Mouse (Mus musculus): ENCODE data around the gene Stum. TPM values are rescaled to one million over a fixed set of nuclear protein-coding genes. Genes with fewer than 3 reads are reported as not detected.
"Not testable (repeated sequence)": the region's sequence is repeated elsewhere in the genome, so short reads cannot be mapped to it uniquely, and the experiment has no call there.

Stum gene
- polyA plus RNA-seq, 1 experiment, result 5.0 TPM

DNA sequence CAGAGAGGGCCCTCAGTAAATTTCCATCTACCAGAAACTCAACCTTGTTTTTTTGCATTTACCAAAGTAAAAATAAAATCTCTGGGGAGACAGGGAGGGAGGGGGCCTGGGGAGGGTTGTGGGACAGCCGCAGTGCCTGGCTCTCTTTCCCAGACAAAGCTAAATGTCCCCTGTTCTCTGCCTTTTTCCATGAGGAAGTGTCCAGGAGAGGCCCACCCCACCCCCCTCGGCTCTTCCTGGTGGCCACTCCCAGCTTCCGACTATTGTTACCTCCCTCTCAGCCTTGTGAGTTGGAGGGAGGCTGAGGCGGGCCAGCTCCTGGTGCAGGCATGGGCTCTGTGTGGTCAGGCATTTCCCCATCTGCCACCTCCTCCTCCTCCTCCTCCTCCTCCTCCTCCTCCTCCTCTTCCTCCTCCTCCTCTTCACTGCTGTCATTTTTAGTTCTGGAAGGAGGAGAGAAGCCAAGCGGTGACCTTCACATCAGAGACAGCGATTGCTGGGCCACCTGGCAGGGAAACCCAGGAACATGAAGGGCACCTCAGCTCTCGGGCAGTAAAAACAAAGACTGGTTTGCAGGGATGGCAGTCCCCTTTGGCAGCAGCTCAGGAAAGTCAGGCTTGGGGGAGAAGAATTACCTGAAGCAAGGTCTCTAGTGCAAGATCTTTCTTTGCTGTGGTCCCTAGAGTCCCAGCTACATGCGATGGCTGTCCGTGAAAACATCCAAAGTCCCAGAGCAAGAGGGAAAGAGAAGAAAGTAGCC, 77.5 kb downstream of the Stum start:
- DNase-seq (ENCODE audit: low read depth), result no peak

DNA sequence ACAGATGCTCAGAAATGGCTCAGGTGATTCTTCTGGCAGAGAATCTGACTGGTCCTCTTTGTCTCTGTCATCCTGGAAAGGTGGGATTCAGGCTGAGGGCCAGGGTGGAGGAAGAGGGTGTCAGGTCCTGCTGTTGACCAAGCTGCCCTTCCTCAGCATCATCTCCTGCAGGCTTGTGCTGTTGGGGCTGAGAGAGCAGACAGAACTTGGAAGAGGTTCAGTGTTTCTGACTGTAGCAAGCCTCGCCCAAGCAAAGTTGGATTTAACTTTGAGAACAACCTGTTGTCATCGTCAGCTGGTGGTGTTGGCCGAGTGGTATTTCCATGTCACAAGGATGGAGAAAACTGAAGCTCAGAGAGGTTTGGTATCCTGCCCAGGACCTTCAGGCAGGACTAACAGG, 78.6 kb downstream of the Stum start:
- DNase-seq (ENCODE audit: low read depth), result no peak

DNA sequence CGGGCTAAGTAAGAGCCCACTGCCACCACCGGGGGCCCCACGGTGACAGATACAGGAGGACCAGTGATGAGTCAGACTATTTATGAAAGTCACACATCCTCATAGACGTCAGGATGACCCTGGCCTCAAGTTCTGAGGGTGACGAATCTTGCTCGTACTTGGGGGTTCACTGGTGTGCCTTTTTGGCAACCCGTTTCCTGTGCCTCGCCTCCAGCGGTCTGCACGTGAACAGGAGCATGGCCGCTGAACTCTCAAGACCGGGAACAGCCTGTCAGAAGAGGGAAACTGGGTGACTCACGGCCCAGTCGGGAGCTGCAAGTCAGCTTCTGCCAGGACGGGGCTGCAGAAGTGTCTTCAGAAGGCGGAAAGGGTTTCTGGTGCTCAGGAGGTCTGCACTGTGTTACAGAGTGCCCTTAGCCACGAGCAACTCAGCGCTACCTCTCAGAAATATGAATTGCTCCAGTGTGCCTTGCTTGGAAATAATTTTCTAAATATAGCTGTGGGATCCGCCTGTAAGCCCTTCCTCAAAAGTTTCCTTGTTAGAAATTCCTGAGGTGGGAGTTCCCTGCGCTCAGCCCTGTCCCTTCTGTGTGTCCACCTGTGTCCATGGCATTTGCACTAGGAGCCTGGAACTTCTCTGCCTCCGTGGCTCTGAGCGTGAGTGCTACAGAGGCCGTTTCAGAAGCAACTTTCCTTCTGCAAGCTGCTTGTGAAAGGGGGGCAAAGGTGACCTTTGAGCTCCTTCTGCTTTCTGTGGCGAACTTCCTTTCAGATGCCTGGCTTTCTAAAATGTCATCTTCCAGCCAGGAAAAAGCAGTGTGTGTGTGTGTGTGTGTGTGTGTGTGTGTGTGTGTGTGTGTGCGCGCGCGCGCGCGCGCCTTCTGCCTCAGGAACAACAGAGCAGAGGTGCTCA, 79.4 kb downstream of the Stum start:
- DNase-seq (ENCODE audit: low read depth), result no peak

DNA sequence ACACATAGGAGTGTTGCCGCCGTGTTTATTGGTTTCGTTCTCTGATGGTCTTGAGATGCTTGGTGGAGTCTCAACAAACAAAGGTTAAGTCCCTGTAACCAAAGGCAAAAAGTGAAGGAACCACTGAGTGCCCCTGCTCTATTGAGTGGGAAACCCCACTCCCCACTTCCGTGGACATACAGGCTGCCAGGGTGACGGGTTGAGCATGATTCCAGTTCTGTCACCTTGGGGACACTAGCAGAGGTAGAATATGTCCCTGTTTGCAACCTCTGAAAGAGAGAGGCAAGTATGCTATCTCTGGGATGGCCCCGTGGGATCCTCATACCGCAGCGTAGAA, 80.0 kb downstream of the Stum start:
- DNase-seq (ENCODE audit: low read depth), result no peak

DNA sequence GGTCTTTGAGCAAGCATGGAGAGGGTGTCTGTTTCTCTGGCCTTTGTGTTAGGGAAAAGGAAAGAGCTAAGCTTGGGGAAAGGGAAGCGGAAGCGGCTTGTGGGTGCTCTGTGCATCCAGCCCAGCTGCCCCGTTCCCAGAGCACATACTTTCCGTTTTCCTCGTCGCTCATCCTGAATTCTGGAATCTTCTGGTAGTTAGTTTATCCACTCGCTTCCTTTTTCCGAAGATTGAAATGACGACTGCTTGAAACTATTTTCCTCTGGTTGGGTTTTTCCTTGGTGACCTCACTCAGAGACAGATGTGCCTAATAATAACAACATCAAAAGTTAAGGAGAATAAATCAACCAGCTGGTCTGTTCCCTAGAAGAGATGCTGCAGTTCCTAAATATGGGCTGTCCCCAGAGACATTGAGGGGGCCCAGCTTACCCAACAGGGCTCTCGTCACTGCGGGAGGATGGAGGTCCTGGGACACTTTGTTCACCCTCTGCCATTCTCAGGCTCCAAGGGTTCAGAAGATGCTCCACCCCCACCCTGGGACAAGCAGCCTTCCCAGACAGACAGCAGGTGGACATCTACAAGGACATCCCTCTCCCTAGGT, 80.7 kb downstream of the Stum start:
- no peak for DNase-seq (ENCODE audit: low read depth)

DNA sequence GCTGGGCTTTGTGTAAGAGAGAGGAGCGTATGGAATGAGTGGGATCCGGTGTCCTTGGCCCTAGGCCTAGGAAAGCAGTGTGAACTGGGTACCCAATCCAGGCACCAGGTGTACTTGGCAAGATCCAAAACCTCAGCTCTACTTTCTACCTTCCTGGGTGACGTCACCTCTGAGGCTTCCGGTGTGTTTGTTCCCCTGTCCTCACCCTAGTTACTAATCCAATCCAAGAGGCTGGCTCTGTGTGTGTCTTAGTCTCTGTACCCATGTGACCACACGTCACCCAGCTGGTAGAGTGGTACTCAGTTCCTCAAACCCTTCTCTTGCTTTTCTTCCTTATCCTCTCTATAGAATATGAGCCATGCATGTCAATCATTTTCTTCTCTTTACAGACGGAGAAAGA, 81.6 kb downstream of the Stum start:
- no peak for DNase-seq (ENCODE audit: low read depth)

DNA sequence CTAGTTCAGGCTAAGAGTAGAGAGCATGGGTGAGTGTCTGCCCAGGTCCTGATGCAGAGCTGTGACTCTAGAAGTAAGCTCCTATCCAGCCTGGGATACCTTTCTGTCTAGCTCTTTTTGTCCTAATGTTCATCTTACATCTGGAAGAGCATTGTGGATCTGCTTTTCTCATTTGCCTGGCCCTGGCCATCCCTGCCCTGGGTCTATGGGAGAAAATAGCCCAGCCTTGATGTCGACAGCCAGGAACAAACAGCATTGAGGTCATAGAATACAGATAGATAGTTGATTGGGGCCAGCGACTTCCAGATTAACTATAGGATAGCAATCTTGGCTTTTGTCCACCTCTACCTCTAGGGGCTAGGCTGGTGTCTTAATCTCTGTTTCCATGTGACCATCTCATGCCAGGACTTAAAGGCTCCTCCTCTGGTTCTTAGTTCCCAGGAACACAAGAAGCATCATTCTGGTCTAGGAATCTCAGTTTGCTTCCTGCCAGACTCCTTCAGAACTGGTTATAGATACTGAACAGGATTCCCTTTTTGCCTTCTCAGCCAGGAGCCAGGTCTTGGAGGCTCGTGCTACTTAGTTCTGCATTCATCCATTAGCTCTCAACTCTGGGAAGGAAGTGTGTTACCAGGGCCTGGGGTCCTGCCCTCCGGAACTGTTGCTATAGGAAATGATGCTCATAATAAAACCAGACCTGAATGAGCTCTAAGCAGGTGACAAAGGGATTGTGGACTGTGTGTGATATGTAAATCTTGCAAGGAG, 82.4 kb downstream of the Stum start:
- DNase-seq (ENCODE audit: low read depth), result no peak

DNA sequence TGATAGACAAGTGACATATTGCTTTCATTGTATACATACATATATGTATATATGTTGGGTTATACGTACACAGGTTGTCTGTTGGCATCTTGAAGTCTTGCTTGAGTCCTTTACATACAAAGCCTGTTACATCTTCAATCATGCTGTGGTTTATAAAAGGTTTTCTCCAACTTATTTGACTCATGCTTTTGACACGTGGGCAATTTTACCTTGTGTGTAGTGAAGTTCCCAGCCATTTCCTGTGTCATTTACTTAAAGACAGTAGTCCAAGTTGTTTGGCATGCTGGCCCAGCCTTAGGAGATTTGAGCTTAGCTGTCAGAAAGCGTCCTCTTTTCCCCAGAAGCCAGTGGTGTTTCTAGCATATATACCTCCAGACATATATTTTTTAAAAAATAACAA, 84.9 kb downstream of the Stum start:
- DNase-seq (ENCODE audit: low read depth), result no peak

DNA sequence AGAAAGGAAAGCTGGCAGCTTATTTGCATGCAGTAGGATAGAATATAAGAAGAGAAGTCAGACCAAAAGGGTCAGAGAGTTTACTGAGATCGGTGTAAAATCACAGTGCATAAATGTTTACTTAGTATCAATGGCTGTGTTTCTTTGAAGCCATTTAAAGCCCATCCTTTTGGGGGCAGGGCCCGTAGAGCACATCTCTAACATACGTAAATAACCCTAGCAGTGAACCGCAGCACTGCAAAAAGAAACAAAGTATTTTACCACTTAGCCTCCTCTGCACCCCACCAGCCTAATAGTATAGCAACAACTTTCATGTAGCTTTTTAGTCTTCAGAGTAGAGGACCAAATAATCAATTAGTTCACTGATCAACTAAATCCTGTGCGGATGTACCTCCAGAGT, 85.6 kb downstream of the Stum start:
- no peak for DNase-seq (ENCODE audit: low read depth)

DNA sequence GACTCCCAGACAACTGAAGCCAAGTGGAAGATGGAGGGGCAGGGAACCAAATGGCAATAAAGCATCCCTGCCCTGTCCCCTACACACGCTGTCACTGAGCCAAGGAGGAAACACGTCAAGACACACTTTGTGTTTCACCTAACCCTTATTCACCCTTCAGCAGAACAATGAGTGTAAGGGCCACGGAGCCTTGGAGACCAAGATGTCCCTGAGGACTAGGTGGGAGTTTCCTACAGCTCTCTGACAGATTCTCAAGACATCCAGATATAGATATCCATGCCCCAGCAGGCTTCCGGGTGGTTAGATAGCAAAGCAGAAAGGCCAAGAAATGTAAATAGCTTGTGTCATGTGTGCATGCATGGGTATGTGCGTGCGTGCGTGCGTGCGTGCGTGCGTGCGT, 89.4 kb downstream of the Stum start:
- DNase-seq (ENCODE audit: low read depth), result no peak

DNA sequence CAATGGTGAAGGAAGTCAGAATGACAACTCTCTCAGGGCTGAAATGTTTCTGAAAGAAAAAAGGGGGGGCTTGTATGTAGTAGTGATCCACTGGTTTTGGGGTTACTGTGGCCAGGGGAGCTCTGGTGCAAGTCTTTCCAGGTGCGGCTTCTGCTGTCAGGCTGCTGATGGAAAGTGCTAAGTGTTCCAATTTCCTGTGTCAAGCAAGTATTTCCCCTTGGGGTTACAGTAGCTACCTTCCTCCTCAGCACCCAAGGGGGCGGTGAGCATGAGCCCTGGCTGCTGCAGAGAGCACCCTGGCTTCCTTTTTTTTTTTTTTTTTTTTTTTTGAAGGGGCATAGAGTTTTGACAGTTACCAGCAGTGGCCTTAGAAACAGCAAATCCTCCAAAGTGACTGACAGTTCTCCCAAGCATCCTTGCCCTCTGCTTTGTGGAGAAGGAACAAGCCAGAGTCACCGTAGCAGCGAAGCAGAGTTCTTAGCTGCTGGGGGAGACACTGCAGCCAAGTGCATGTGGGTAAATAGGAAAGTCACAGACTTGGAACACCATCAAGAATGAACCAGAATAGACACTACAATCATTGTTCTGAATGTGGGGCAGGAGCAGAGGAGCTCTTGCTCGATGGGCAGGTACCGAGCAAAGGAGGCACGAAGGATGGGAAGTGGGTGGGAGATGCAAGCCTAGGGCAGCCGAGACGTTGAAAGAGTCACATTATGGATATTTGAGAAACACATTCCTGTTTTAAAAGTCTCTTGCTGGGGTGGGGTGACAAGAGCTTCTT, 90.1 kb downstream of the Stum start:
- DNase-seq (ENCODE audit: low read depth), result no peak

DNA sequence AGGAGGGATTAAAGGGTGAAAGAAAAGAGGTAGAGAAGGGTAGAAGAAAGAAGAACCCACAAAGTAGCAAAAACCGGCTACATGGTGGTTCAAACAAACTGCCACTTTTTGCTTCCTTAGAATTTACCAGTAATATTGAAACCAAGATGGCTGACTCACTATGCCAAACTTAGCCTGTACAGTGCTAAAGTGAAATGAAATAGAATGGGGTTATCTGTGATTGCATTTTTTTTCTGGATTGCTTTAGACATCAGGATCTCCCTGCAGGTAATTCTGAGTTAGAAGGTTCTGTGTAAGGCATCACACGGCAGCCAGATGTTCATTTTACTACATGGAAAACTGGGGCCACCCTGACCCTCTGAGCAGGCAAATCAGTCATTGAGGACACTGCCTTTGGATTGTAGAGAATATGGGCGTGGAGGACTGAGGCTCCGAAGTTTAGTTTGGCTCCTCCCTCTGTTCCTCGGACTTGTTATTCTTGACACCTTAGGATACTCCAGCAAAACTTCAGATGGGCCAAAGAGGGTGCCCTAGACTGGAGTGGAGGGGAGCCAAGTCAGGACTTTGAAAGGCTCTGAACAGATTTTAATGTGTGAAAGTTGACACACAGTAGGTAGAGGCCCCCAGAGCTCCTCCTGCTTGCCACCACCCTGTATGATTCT, 91.0 kb downstream of the Stum start:
- no peak for DNase-seq (ENCODE audit: low read depth)

DNA sequence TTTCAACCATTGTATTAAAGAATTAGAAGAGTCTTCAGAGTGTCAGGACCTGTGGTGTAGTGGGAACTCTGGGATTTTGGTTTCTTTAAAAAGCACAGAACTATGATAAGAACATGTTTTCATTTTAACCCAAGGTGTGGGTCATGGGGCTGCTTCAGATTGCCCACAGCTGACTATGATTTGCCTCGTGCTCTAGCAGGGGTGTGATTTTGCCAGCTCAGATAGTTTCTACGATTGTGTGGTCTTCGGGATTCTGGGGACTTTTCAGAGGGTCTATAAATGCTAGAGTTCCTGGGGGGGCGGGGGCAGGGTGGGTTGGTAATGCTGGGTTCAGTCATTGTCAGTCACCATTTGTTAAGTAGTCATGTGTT, 91.7 kb downstream of the Stum start:
- no peak for DNase-seq (ENCODE audit: low read depth)

DNA sequence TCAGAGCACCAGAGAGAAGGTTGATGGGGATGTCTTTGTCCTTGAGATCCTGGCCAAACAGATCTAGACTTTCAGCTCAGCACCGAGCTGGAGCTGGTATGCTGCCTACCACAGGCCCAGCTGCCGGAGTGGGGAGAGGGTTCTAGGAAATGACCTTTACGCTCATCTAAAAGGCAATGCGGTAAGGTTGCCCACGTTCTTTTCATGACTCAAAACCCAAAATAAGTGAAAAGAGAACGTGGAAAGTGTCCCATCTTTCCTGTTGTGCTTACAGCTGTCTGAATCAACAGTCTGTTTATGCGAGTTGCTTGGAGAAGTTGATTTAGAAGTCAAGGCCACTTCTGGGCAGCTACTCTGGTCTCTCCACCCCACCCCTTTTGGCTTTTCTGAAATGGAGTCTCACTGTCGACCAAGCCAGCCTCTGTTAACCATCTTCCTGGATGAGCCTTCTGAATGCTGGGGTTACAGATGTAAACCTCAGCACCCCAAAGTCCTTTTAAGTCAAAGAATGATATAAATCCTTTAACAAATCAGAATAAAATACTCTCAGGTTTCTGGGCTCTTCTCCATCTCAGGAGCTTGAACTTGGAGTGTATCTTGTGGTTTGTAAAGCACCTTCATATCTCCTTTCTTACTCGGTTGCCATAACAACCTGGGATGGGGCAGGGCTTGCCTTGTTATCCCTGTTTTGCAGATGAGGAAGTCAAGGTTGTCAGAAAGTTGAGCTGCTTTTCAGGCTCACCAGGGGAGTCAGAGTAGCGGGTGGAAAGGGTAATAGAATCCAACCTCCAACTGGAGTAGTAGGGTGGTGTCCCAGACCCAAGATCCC, 92.3 kb downstream of the Stum start:
- DNase-seq (ENCODE audit: low read depth), result no peak

DNA sequence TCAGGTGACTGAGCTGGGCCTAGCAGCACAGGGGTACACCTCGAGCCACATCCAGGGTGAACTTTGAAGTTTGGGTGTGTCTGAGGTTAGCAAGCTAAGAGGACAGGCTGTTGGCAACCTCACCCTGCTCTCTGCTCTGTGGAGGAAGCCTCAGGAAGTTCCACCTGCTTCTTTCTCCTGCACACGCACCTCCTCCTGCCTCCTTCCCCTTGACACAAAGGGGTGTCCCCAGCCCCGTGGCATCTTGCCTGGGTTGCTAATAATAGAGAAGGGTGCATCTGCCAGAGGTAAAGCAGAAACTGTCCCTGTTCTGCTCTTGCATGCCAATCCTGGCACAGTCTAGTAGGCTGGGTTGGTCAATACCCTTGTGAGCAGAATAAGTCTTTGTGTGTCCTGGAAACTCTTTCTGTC, 93.0 kb downstream of the Stum start:
- DNase-seq (ENCODE audit: low read depth), result no peak

DNA sequence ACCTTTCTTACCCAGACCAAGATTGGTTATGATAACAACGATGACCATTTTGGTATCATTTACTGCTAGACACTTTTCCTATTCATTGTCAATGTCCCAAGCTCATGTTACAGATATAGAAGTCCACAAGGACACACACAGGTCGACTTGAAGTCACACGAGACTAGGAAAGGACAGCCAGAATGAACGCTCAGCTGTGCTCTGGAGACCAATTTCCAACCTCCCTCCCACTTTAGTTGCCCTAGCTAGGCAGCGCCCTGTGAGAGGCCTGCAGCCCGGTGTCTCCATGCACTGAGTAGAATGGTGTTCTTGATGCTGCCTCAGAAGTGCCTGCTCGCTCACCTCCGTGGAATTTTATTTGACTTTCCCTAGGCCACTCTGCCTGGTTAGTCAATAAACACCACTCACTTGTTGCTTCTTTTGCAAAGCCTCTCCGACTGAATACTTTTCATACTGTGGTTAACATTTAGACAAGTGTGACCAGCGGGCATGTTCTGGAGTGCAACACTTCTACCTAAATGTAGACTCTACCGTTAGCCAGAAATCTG, 94.0 kb downstream of the Stum start:
- not testable (repeated sequence) for DNase-seq (ENCODE audit: low read depth)

DNA sequence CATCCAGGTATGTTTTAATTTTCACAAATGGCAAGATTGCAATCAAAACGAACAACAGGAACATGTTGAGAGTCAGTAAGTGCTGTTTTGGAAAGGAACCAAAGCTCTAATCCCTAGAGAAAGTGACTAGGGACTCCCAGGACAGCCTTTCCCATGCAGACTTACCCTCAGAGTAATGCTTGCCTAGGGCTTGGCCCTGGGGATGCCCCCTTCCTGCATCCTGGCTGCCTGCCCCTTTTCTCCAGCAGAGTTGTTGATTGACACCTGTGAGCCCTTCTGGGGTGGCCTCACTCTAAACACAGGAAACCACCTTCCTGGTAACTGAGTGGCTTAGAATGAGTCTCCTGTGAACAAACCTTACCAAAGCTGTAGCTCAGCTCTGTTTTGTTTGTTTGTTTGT, 94.8 kb downstream of the Stum start:
- DNase-seq (ENCODE audit: low read depth), result no peak

DNA sequence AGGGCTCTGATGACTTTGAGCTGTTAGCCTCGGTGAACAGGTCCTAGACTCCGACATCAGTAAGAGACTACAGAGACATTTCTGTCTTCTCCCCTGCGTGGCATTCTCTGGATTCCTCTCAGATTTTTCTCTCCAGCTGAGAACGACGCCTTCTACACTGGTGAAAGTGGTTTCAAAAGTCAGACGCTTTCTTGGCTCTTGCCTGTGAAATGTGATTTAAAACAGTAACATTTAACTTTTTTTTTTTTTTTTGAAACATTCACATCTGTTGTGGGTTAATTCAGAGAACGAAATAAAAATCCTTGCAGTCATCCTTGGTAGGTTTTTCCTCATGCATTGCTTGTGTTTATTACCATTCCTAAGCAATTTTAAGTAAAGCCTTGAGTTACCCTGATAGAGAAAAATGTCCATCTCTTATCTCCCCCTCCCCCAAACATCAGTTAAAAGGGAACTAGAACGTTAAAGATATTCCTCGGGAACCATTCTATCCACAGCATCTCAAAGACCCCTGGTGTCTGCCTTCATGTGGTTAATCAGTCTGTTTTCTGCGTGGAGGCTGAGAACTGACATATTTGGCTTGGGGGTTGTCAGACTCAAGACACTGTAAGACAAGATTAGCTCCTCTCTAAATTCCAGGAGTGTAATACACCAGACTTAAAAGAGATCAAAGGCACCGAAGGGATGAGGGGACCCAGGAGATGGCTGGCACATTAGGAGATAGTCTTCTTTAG, 95.4 kb downstream of the Stum start:
- DNase-seq (ENCODE audit: low read depth), result no peak

Measured in gonadal fat pad, adult 2 months (tissue).